Mouse (Mus musculus): ENCODE results near the gene Col4a1.

Gene Col4a1

GRCm38 (mm10) chr8:11312349-11313175 is at the start of gene Col4a1, which contains the start of gene Col4a2:
TSS of gene Col4a1 (minus strand) at chr8:11312826.
TSS of gene Col4a2 (plus strand) at chr8:11312805.
- peak; percentile 82 for DNase-seq (ENCODE audit: extremely low spot score, low spot score)

- no peak for DNase-seq (ENCODE audit: extremely low spot score, low spot score)
These were observed 49.1 kb upstream of the Col4a1 start for GRCm38 (mm10) chr8:11361546-11362277.

- DNase-seq (ENCODE audit: extremely low spot score, low spot score), result no peak
These were observed 47.2 kb upstream of the Col4a1 start for GRCm38 (mm10) chr8:11359846-11360245.

- no peak for DNase-seq (ENCODE audit: extremely low spot score, low spot score)
These were observed 45.4 kb upstream of the Col4a1 start for GRCm38 (mm10) chr8:11357921-11358436.

- DNase-seq (ENCODE audit: extremely low spot score, low spot score), result no peak
These were observed 44.1 kb upstream of the Col4a1 start for GRCm38 (mm10) chr8:11356776-11357175.

GRCm38 (mm10) chr8:11355900-11356299 is 43.3 kb upstream of the Col4a1 start:
- no peak for DNase-seq (ENCODE audit: extremely low spot score, low spot score)

- no peak for DNase-seq (ENCODE audit: extremely low spot score, low spot score)
These were observed 42.3 kb upstream of the Col4a1 start for GRCm38 (mm10) chr8:11354800-11355451.

- DNase-seq (ENCODE audit: extremely low spot score, low spot score), result no peak
These were observed 39.9 kb upstream of the Col4a1 start for GRCm38 (mm10) chr8:11352514-11352913.

GRCm38 (mm10) chr8:11351355-11351754 is 38.7 kb upstream of the Col4a1 start:
- no peak for DNase-seq (ENCODE audit: extremely low spot score, low spot score)

GRCm38 (mm10) chr8:11348622-11349021 is 36.0 kb upstream of the Col4a1 start:
- DNase-seq (ENCODE audit: extremely low spot score, low spot score), result no peak

- DNase-seq (ENCODE audit: extremely low spot score, low spot score), result no peak
These were observed 35.1 kb upstream of the Col4a1 start for GRCm38 (mm10) chr8:11347699-11348098.

GRCm38 (mm10) chr8:11346225-11346624 is 33.6 kb upstream of the Col4a1 start:
- DNase-seq (ENCODE audit: extremely low spot score, low spot score), result no peak

- DNase-seq (ENCODE audit: extremely low spot score, low spot score), result no peak
These were observed 31.8 kb upstream of the Col4a1 start for GRCm38 (mm10) chr8:11344459-11344858.

- DNase-seq (ENCODE audit: extremely low spot score, low spot score), result no peak
These were observed 28.5 kb upstream of the Col4a1 start for GRCm38 (mm10) chr8:11341111-11341566.

GRCm38 (mm10) chr8:11340310-11341110 is 27.9 kb upstream of the Col4a1 start:
- DNase-seq (ENCODE audit: extremely low spot score, low spot score), result no peak

GRCm38 (mm10) chr8:11338507-11338906 is 25.9 kb upstream of the Col4a1 start:
- no peak for DNase-seq (ENCODE audit: extremely low spot score, low spot score)

- no peak for DNase-seq (ENCODE audit: extremely low spot score, low spot score)
These were observed 25.0 kb upstream of the Col4a1 start for GRCm38 (mm10) chr8:11337642-11338041.

- no peak for DNase-seq (ENCODE audit: extremely low spot score, low spot score)
These were observed 23.7 kb upstream of the Col4a1 start for GRCm38 (mm10) chr8:11336346-11336745.

- no peak for DNase-seq (ENCODE audit: extremely low spot score, low spot score)
These were observed 22.6 kb upstream of the Col4a1 start for GRCm38 (mm10) chr8:11335238-11335637.

- DNase-seq (ENCODE audit: extremely low spot score, low spot score), result no peak
These were observed 21.9 kb upstream of the Col4a1 start for GRCm38 (mm10) chr8:11334493-11334892.

GRCm38 (mm10) chr8:11333746-11334145 is 21.1 kb upstream of the Col4a1 start:
- no peak for DNase-seq (ENCODE audit: extremely low spot score, low spot score)
